In genomic region chr7:123283826-123284225, GRCm38 (mm10) we compare ENCODE assay signal across 20 mouse cellular contexts.
DNase-seq lines count a peak whose midpoint lies in the region; ATAC-seq and TF ChIP-seq lines count a peak whose summit lies in the region.
"Had no signal": no experiment of that assay in that cellular context is flagged by ENCODE, and none has a peak within 500 bp of the region (broad histone marks: within the 10 kb centered on the region; RNA-seq: fewer than 3 reads in every experiment).

No protein-coding gene starts in this region.

- H3K9me3 ChIP-seq in hindbrain, postnatal 0 days (ENCODE audit: low read length) = no peaks in the 10 kb centered on the region
- no peaks in the 10 kb centered on the region for H3K9me3 ChIP-seq in hindbrain, embryonic 13.5 days
- H3K9me3 ChIP-seq in intestine, embryonic 16.5 days (ENCODE audit: control insufficient read depth, low read length) = no peaks in the 10 kb centered on the region
- H3K9me3 ChIP-seq: embryonic facial prominence, embryonic 12.5 days; hindbrain, embryonic 12.5 days; megakaryocyte, embryonic 14.5 days had no signal

- no peaks in the 10 kb centered on the region for H3K27me3 ChIP-seq in hindbrain, postnatal 0 days (ENCODE audit: insufficient read depth, low read length)
- no peaks in the 10 kb centered on the region for H3K27me3 ChIP-seq in hindbrain, embryonic 13.5 days
- no peaks in the 10 kb centered on the region for H3K27me3 ChIP-seq in Patski
- H3K27me3 ChIP-seq in intestine, embryonic 16.5 days (replicated peaks; ENCODE audit: control insufficient read depth, insufficient read depth, low read length) = no peaks in the 10 kb centered on the region
- H3K27me3 ChIP-seq: embryonic facial prominence, embryonic 12.5 days; hindbrain, embryonic 12.5 days; megakaryocyte, embryonic 14.5 days had no signal

- TF ChIP-seq CTCF in hindbrain, postnatal 0 days (IDR thresholded peaks at IDR 0.05; ENCODE audit: low read depth) = no peak
- no peak for TF ChIP-seq CTCF in Patski (IDR thresholded peaks at IDR 0.05)

- POLR2A ChIA-PET in Patski (lab: Charles Lee) = no interaction called here

- no peak overlapping the region for H3K4me2 ChIP-seq in hindbrain, postnatal 0 days (ENCODE audit: low read depth, low read length)
- H3K4me2 ChIP-seq in hindbrain, embryonic 13.5 days = no peak overlapping the region
- no peak overlapping the region for H3K4me2 ChIP-seq in intestine, embryonic 16.5 days (ENCODE audit: low read depth, low read length)
- H3K4me2 ChIP-seq: embryonic facial prominence, embryonic 12.5 days; heart, embryonic 11.5 days; hindbrain, embryonic 12.5 days had no signal

- H3K4me3 ChIP-seq in hindbrain, postnatal 0 days (ENCODE audit: low read length) = no peak overlapping the region
- H3K4me3 ChIP-seq in hindbrain, embryonic 13.5 days = no peak overlapping the region
- H3K4me3 ChIP-seq in intestine, embryonic 16.5 days (ENCODE audit: low read length) = no peak overlapping the region
- H3K4me3 ChIP-seq: embryonic facial prominence, embryonic 12.5 days; hindbrain, embryonic 12.5 days; megakaryocyte, embryonic 14.5 days had no signal

- no peak overlapping the region for H3K27ac ChIP-seq in hindbrain, postnatal 0 days
- no peak overlapping the region for H3K27ac ChIP-seq in hindbrain, embryonic 13.5 days
- no peak overlapping the region for H3K27ac ChIP-seq in intestine, embryonic 16.5 days (ENCODE audit: low read length)
- H3K27ac ChIP-seq: embryonic facial prominence, embryonic 12.5 days; hindbrain, embryonic 12.5 days had no signal

- CTCF ChIA-PET in Patski (lab: Charles Lee) = no interaction called here

- 49% methylated on average over 4 of the region's 4 CpGs for WGBS in hindbrain, postnatal 0 days
- WGBS in hindbrain, embryonic 13.5 days = 81% methylated on average over 4 of the region's 4 CpGs
- WGBS in intestine, embryonic 16.5 days = 74% methylated on average over 4 of the region's 4 CpGs

- no peak for ATAC-seq in hindbrain, postnatal 0 days
- no peak for ATAC-seq in hindbrain, embryonic 13.5 days (ENCODE audit: low FRiP score)
- peak; percentile 31 for ATAC-seq in Patski
- no peak for ATAC-seq in intestine, embryonic 16.5 days
- ATAC-seq in megakaryocyte, adult 5-6 weeks (ENCODE audit: poor library complexity, severe bottlenecking) = no peak

- H3K4me1 ChIP-seq in hindbrain, postnatal 0 days (ENCODE audit: insufficient read depth, low read length) = peaks cover 4% of the 10 kb centered on the region; the same call in 1 of the 2 replicates
- peaks cover 4% of the 10 kb centered on the region for H3K4me1 ChIP-seq in hindbrain, embryonic 13.5 days (replicated peaks)
- no peaks in the 10 kb centered on the region for H3K4me1 ChIP-seq in intestine, embryonic 16.5 days (ENCODE audit: control insufficient read depth, insufficient read depth, low read length)
- H3K4me1 ChIP-seq: embryonic facial prominence, embryonic 12.5 days; hindbrain, embryonic 12.5 days had no signal

- peaks cover 15% of the 10 kb centered on the region for H3K36me3 ChIP-seq in hindbrain, postnatal 0 days (ENCODE audit: insufficient read depth, low read length)
- H3K36me3 ChIP-seq in hindbrain, embryonic 13.5 days = peaks cover 57% of the 10 kb centered on the region
- H3K36me3 ChIP-seq in intestine, embryonic 16.5 days (ENCODE audit: control insufficient read depth, insufficient read depth, low read length) = peaks cover 6% of the 10 kb centered on the region; the same call in 1 of the 2 replicates

- DNase-seq in hindbrain, postnatal 0 days (ENCODE audit: low spot score) = peak; percentile 7
- peak; percentile 91 for DNase-seq in 3T3-L1 (ENCODE audit: low read depth, low spot score)
- peak; percentile 46 for DNase-seq in Patski (ENCODE audit: low read depth, low spot score)
- peak; percentile 54 to 66 for DNase-seq in right cerebral cortex, postnatal 10 days (ENCODE audit: low spot score in 2 of 2)
- DNase-seq: adrenal gland, adult 8-10 months; cerebellum, adult 8-10 months; heart, postnatal 10 days; kidney, postnatal 4 days; layer of hippocampus, adult 9-11 months; liver; lung, postnatal 14 days; spleen, adult 18-20 months; thymus, adult 18-20 months had no signal

- no peak overlapping the region for H3K9ac ChIP-seq in hindbrain, postnatal 0 days (replicated peaks; ENCODE audit: low read length)
- H3K9ac ChIP-seq in hindbrain, embryonic 13.5 days = no peak overlapping the region
- H3K9ac ChIP-seq in intestine, embryonic 16.5 days (ENCODE audit: low read depth, low read length) = no peak overlapping the region
- H3K9ac ChIP-seq: embryonic facial prominence, embryonic 12.5 days; hindbrain, embryonic 12.5 days had no signal

- in situ Hi-C loops in Patski (cut with MboI; ENCODE audit: low pct_unique_long_range_greater_than_20kb) = no loop called here

Comparison
In these comparisons a context has a peak if more than half of its experiments do, and no peak if none do; other contexts are left out.
1. DNase-seq: peak in every context shown above with its lines; median percentile 91 in 3T3-L1; 60 in right cerebral cortex, postnatal 10 days; 46 in Patski; 7 in hindbrain, postnatal 0 days.